Mouse (Mus musculus) heart, embryonic 13.5 days (tissue): ENCODE measurements around the gene Map3k4. TPM values are rescaled to one million over a fixed set of nuclear protein-coding genes. Genes with fewer than 3 reads are reported as not detected.
"Not testable (repeated sequence)": the region's sequence is repeated elsewhere in the genome, so short reads cannot be mapped to it uniquely, and the experiment has no call there.

Experiments used
- ATAC-seq: fragments of 200-750 bp; cut with Nextera tagmentation; 2 replicates; pipeline ENCODE4 v1.8.0; 2017; ENCODE audit warnings: moderate TSS enrichment; ENCODE audit not compliant: insufficient number of reproducible peaks, low FRiP score, low TSS enrichment; ENCODE audit errors: extremely low read depth
- H3K27ac ChIP-seq: fragments of 300-500 bp; sonication (generic); replicated peaks from 2 replicates; pipeline ENCODE4 v1.5.1; 2015; ENCODE audit warnings: moderate library complexity, mild to moderate bottlenecking, inconsistent platforms
- H3K27me3 ChIP-seq: fragments of 300-500 bp; sonication (generic); replicated peaks from 2 replicates; pipeline ENCODE4 v1.6.1; 2015; ENCODE audit warnings: mild to moderate bottlenecking, inconsistent platforms
- H3K36me3 ChIP-seq: fragments of 300-500 bp; sonication (generic); 2 replicates; pipeline ENCODE4 v1.6.1; 2015; ENCODE audit warnings: mild to moderate bottlenecking, inconsistent platforms
- H3K4me1 ChIP-seq: fragments of 300-500 bp; sonication (generic); 2 replicates; pipeline ENCODE4 v1.6.1; 2015; ENCODE audit warnings: inconsistent platforms
- H3K4me2 ChIP-seq: fragments of 300-500 bp; sonication (generic); 2 replicates; pipeline ENCODE4 v1.6.1; 2015; ENCODE audit warnings: inconsistent platforms, mild to moderate bottlenecking, moderate library complexity
- H3K4me3 ChIP-seq: fragments of 300-500 bp; sonication (generic); 2 replicates; pipeline ENCODE4 v1.5.1; 2015; ENCODE audit warnings: moderate library complexity, mild to moderate bottlenecking, inconsistent platforms
- H3K9ac ChIP-seq: fragments of 300-500 bp; sonication (generic); 2 replicates; pipeline ENCODE4 v1.6.1; 2015; ENCODE audit warnings: inconsistent platforms, mild to moderate bottlenecking, moderate library complexity
- H3K9me3 ChIP-seq: fragments of 300-500 bp; sonication (generic); 2 replicates; pipeline ENCODE4 v1.6.1; 2016; ENCODE audit warnings: inconsistent platforms
- WGBS: fragments of 180-500 bp; shearing (Covaris S2); methylation state at CpG from one replicate; pipeline ENCODE4 v1.1.7; 2015; ENCODE audit warnings: mixed read lengths; 5-methylcytosine and 5-hydroxymethylcytosine counted together
- polyA plus RNA-seq: library from polyadenylated mRNA; unstranded; fragments of >200 nt; fragmentation: Nextera tagmentation; extraction: Ambion mirVana; gene quantifications from 2 replicates; pipeline ENCODE4 v1.2.1, GENCODE M21; 2015

Gene Map3k4
- polyA plus RNA-seq, 1 experiment from 2014 or later: 31.8 TPM

DNA sequence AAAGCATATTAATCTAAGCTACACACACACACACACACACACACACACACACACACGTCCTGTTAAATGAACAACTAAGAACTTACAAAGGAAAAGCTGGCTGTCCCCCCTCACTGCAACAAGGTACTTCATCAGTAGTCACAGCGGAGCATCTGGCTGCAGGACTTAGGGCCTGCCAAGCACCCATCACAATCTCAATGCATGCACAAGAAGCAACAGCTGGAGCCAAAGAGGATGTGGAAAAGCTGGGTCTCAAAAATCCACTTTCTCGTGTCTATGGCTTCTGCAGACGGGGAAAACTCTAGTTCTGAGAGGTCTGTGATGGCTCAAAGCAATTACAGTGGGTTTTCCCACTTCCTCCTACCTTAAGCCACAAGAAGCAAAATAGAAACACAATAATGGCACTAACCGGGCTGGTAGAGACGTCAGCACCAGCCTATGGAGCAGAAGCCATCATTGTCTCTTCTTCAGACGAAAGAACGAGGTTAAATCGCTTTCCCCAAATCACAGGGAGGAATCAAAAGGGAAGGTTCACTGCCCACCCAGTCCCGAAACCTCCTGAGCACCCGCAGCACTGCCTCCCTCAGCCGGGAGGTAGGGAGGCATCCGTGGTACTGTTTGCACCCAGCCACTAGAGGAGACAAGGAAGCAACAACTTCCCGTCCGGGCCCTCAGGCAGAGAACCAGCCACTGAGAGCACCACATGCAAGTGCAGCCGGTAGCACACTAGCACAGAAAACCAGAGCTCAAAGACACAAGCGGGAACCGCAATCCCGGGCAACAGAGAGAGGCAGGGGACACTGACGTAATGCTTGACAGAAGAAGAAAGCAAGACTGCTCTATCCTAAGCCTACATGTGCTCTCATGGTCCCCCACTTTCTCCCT, 11.1 kb downstream of the Map3k4 start:
- H3K4me1 ChIP-seq: peaks cover 44% of the 10 kb centered on the region
- no peak overlapping the region for H3K4me3 ChIP-seq
- ATAC-seq: no peak
- H3K4me2 ChIP-seq: no peak overlapping the region
- H3K9me3 ChIP-seq: no peaks in the 10 kb centered on the region
- H3K9ac ChIP-seq: no peak overlapping the region
- H3K27me3 ChIP-seq: no peaks in the 10 kb centered on the region
- WGBS: 73% methylated on average over 20 of the region's 20 CpGs
- H3K27ac ChIP-seq: 0 out of 2 replicates have a peak overlapping the region, but pooled peaks have one; percentile 8
- H3K36me3 ChIP-seq: no peaks in the 10 kb centered on the region

DNA sequence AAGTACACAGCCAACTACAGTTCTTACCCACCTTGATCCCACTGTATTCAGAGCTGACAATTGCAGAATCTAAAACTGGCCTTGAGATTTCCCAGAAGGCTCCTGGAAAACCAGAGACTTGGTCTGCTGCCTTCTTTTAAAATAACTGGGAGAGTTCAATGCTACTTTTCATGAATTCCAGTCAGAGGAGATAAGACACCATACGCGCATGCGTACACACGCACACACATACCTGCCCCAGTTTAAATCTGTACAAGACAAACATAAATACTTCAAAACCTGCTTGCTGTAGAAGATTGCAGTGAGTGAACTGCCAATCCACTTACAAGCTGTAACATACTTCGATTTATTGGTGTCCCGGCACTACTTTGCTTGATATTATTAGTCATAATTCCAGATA, 13.9 kb downstream of the Map3k4 start:
- H3K4me1 ChIP-seq: peaks cover 49% of the 10 kb centered on the region

DNA sequence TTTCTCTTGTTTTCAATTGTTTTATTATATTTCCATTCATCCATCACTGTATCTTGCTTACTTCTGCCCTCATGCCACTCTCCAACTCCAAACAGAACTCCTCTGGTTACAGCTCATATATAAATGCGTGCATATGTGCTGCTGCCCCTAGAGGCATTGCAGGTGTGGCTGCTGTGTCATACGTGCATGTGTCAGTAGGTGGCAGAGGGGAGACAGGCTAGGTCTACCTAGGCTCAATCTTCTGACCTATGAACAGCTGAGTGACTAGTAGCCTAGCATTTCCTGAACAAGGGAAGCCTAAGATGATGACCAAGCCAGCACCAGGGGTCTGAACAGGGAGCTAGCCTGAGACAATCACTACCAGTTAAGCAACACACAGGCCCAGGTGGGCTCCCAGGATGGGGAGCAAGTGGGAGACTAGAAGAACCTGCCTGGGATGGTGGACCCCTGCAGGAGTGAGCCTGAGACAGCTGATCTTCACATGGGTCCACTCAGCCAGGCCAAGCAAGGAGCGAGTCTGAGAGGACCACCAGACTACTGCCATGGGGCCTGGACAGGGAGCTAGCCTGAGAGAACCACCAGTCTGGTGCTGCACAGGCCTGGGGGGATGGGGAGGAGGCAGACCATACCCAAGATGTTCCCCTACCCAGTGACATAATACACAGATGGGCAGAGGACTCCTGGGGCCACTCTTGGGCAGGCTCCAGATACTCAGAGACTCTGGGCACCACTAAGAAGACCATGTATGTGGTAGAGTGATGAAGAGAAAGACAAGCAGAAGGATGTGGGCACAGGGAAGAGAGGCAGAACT, 17.5 kb downstream of the Map3k4 start:
- no peaks in the 10 kb centered on the region for H3K9me3 ChIP-seq
- no peaks in the 10 kb centered on the region for H3K36me3 ChIP-seq
- H3K27ac ChIP-seq: no peak overlapping the region
- no peak overlapping the region for H3K4me3 ChIP-seq
- 49% methylated on average over 3 of the region's 3 CpGs for WGBS
- H3K4me2 ChIP-seq: no peak overlapping the region
- H3K9ac ChIP-seq: no peak overlapping the region
- H3K4me1 ChIP-seq: peaks cover 58% of the 10 kb centered on the region
- ATAC-seq: no peak
- H3K27me3 ChIP-seq: no peaks in the 10 kb centered on the region

More for the DNA sequence above, 13.9 kb downstream of the Map3k4 start:
- Histone ChIP-seq H3K27me3 (no peaks in the 10 kb centered on the region), H3K36me3 (no peaks in the 10 kb centered on the region), H3K9ac (no peak overlapping the region), H3K4me3 (no peak overlapping the region), H3K27ac (peak overlapping the region; percentile 46; the same call in 1 of the 2 replicates), H3K9me3 (no peaks in the 10 kb centered on the region), H3K4me2 (no peak overlapping the region)
- WGBS: 63% methylated on average over 6 of the region's 6 CpGs
- no peak for ATAC-seq

DNA sequence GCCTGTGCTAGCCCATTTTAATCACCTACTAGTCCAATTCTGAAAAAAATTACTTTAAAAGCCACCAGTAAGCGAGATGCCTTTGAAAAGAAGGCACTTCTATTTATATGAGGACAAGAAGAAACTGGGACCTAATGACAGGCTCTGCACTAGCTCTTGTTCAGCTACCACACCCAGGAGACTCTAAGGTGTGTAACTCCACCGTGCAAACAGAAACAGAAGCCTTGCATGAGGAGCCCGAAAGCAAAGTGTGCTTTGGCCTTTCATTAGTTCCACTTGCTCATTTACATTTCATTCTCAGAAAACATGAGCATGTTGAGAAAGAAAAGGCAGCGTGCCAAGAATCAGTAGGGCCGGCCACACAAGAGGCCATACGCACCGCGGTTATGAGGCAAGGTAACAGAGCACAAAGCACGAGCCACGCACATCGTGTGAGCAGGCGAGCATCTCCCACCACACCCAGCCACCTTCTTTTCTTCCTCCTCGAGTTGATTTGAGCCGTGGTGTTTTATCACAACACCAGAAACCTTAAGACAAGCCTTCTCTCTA, 18.4 kb downstream of the Map3k4 start:
- ATAC-seq: no peak
- Histone ChIP-seq H3K9ac (no peak overlapping the region), H3K27ac (no peak overlapping the region), H3K4me2 (no peak overlapping the region), H3K27me3 (no peaks in the 10 kb centered on the region), H3K4me3 (no peak overlapping the region), H3K9me3 (no peaks in the 10 kb centered on the region), H3K36me3 (no peaks in the 10 kb centered on the region), H3K4me1 (peaks cover 50% of the 10 kb centered on the region)
- 83% methylated on average over 14 of the region's 14 CpGs for WGBS

DNA sequence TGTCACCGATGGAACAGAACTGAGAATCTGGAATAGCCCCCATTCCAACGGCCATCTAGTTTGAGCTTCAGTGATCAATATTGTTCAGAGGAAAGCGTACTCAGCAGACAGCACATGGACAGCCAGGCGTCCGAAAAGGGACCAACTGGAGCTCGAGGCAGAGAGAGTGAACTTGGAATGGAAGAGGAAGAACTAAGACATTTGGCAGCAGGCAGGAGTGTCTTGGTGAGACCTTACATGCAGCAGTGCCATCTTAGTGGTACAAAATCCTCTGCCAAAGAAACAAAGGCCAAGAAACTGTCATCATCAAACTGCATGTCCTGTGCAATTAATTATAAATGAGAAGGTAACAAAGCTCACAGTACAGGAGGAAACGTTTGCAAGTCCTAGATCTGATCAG, 19.2 kb downstream of the Map3k4 start:
- H3K4me1 ChIP-seq: peaks cover 48% of the 10 kb centered on the region
- H3K4me2 ChIP-seq: no peak overlapping the region
- no peaks in the 10 kb centered on the region for H3K9me3 ChIP-seq
- no peak overlapping the region for H3K9ac ChIP-seq
- 89% methylated on average over 7 of the region's 7 CpGs for WGBS
- H3K27me3 ChIP-seq: no peaks in the 10 kb centered on the region
- no peak overlapping the region for H3K27ac ChIP-seq
- H3K4me3 ChIP-seq: no peak overlapping the region
- ATAC-seq: no peak
- H3K36me3 ChIP-seq: no peaks in the 10 kb centered on the region

DNA sequence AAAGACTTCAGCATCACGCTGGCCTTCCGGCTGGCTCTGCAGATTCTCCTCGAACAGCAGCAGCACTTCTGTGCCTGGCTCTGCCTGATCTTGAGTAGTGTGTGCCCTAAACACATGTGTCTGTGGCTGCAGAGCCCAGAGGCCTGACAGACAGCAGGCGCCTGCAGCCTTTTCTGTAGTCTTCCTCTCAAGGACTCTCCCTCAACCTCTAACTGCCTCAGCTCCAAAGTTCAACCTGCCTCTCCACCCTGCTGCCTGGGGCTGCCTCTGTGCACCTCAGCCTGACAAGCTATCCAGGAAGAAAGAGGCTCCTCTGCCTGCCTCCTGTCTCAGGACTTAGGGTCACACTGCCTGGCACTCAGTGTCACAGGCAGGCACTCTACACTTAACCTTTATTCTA, 20.6 kb downstream of the Map3k4 start:
- no peak overlapping the region for H3K4me3 ChIP-seq
- H3K27me3 ChIP-seq: no peaks in the 10 kb centered on the region

DNA sequence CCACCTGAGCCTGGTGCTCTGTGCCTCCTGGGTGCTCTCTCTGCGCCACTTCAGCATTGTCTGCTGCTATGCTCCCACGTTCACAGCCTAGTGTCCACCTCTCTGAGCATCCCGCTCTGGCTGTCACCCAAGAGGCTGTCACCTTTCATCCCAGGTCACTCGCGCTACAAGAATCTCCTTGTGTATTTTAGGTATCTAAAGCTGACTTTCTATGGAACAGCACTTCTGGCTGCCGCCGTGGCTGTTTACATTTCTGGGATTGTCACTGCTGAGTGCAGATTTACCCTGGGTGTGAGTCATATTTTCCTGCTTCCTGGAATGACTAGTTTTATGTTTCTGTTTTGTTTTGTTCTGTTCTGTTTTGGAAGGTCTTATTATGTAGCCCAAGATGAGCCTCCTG, 21.3 kb downstream of the Map3k4 start:
- 29% methylated on average over 7 of the region's 7 CpGs for WGBS
- ATAC-seq: no peak
- H3K4me1 ChIP-seq: peaks cover 63% of the 10 kb centered on the region

More for the DNA sequence above, 20.6 kb downstream of the Map3k4 start:
- Histone ChIP-seq H3K9ac (0 out of 2 replicates have a peak overlapping the region, but pooled peaks have one; percentile 44), H3K36me3 (no peaks in the 10 kb centered on the region), H3K4me2 (0 out of 2 replicates have a peak overlapping the region, but pooled peaks have one; percentile 27), H3K27ac (peak overlapping the region; percentile 87), H3K9me3 (no peaks in the 10 kb centered on the region), H3K4me1 (peaks cover 56% of the 10 kb centered on the region)
- WGBS: 54% methylated on average over 4 of the region's 4 CpGs
- ATAC-seq: no peak

DNA sequence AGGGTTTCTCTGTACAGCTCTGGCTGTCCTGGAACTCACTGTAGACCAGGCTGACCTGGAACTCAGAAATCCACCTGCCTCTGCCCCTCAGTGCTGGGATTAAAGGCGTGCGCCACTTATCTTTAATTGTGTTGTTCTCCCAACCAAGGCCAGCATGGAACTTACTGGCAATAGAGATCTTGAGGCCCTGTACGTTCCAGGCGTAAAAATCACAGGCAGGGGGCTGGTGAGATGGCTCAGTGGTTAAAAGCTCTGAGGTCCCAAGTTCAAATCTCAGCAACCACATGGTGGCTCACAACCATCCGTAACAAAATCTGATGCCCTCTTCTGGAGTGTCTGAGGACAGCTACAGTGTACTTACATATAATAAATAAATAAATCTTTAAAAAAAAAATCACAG, 22.7 kb downstream of the Map3k4 start:
- 83% methylated on average over 5 of the region's 5 CpGs for WGBS
- not testable (repeated sequence) for ATAC-seq
- H3K4me1 ChIP-seq: peaks cover 63% of the 10 kb centered on the region

More for the DNA sequence above, 21.3 kb downstream of the Map3k4 start:
- peak overlapping the region; percentile 87 for H3K27ac ChIP-seq
- peak overlapping the region; percentile 27 for H3K4me2 ChIP-seq
- H3K9ac ChIP-seq: peak overlapping the region; percentile 19; the same call in 1 of the 2 replicates
- no peaks in the 10 kb centered on the region for H3K27me3 ChIP-seq
- no peaks in the 10 kb centered on the region for H3K36me3 ChIP-seq
- no peak overlapping the region for H3K4me3 ChIP-seq
- H3K9me3 ChIP-seq: no peaks in the 10 kb centered on the region

DNA sequence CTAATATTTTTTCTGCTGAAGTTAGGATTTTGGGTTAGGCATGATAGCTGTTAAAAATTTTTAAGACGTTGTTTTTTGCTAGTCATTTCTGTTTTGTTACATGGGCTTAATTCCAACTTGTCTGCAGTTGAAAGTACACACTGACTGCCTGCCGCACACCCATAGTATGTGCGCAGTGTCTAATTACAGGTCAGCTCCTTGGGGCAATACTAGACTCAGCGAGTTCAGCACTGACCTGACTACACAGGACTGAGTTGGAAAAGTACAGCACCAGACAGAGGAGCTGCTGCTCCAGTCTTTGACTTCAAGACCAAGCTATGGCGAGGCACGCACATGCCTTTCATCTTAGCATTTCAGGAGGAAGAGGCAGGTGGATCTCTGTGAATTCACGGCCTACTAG, 24.2 kb downstream of the Map3k4 start:
- peaks cover 56% of the 10 kb centered on the region for H3K4me1 ChIP-seq
- H3K27me3 ChIP-seq: no peaks in the 10 kb centered on the region
- ATAC-seq: no peak
- no peak overlapping the region for H3K4me2 ChIP-seq
- H3K9ac ChIP-seq: no peak overlapping the region
- H3K4me3 ChIP-seq: no peak overlapping the region
- 86% methylated on average over 7 of the region's 7 CpGs for WGBS
- H3K36me3 ChIP-seq: no peaks in the 10 kb centered on the region
- no peak overlapping the region for H3K27ac ChIP-seq
- no peaks in the 10 kb centered on the region for H3K9me3 ChIP-seq

More for the DNA sequence above, 22.7 kb downstream of the Map3k4 start:
- H3K4me2 ChIP-seq, H3K9me3 ChIP-seq, H3K27me3 ChIP-seq, H3K9ac ChIP-seq, H3K4me3 ChIP-seq, H3K27ac ChIP-seq, H3K36me3 ChIP-seq: not testable (repeated sequence)

DNA sequence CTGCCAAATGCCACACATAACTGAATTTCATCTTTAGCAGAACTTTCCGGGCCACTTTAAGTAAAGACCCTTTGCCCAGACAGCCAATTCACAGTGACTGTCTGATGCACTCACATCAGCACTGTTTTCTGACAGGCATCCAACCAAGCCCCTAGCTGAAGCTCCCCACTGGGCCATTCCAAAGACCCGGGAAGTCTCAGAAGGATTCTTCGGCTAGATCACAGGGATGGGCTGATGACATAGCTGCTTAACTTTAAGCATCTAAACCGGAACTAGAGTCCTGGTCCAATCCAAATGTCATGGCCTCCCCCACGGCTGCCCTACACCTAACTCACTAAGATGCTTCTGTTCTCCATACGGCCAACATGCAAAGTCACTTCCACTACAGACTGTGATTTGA, 25.0 kb downstream of the Map3k4 start:
- ATAC-seq: no peak
- H3K4me1 ChIP-seq: peaks cover 52% of the 10 kb centered on the region
- no peak overlapping the region for H3K4me2 ChIP-seq
- 66% methylated on average over 6 of the region's 6 CpGs for WGBS
- no peak overlapping the region for H3K4me3 ChIP-seq
- no peaks in the 10 kb centered on the region for H3K9me3 ChIP-seq
- no peak overlapping the region; the same call in 1 of the 2 replicates for H3K9ac ChIP-seq
- 0 out of 2 replicates have a peak overlapping the region, but pooled peaks have one; percentile 15 for H3K27ac ChIP-seq
- peaks cover 6% of the 10 kb centered on the region; the same call in 1 of the 2 replicates for H3K36me3 ChIP-seq
- H3K27me3 ChIP-seq: no peaks in the 10 kb centered on the region

DNA sequence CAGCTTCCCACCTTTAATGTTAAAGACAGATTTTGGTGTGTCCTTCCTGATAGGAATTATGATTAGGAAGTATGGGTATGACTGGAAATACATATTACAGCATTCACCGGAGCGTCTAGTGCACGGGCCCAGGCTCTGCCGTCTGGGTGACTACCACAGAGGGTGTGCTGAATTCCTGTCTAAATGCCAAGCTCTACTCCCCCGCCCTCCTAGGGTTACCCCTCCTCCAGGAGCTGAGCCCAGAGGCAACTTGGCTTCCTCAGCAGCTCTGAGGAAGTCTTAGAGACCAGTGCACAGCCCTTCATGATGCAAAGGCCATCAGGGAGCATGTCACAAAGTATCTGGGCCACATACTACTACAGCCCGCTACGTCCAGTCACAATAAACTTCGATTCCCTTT, 25.7 kb downstream of the Map3k4 start:
- ATAC-seq: no peak
- peaks cover 48% of the 10 kb centered on the region for H3K4me1 ChIP-seq
- H3K27ac ChIP-seq: no peak overlapping the region
- no peak overlapping the region for H3K4me3 ChIP-seq
- H3K4me2 ChIP-seq: no peak overlapping the region
- 76% methylated on average over 8 of the region's 8 CpGs for WGBS
- peaks cover 13% of the 10 kb centered on the region; the same call in 1 of the 2 replicates for H3K36me3 ChIP-seq
- no peaks in the 10 kb centered on the region for H3K27me3 ChIP-seq
- H3K9ac ChIP-seq: no peak overlapping the region
- no peaks in the 10 kb centered on the region for H3K9me3 ChIP-seq
